Mouse (Mus musculus): Measurements from ENCODE around the gene Dnah14. TPM values are rescaled to one million over a fixed set of nuclear protein-coding genes. Genes with fewer than 3 reads are reported as not detected.
A peak's percentile ranks its signal among the peaks of the same experiment; 100 is the strongest.

Dnah14 gene
- under 1 TPM; 0.76 to 0.82 TPM for total RNA-seq (2021)
- long read RNA-seq, experiment 1: 0 reads
- long read RNA-seq, experiment 2: 0 reads

- no peak for DNase-seq (ENCODE audit: low spot score in 2 of 2)
- TF ChIP-seq CTCF (conservative IDR thresholded peaks at IDR 0.05): no peak
- no peak within 1 kb of the TSS for H3K27ac ChIP-seq
- no peak within 1 kb of the TSS for H3K4me3 ChIP-seq
Measured at GRCm38 (mm10) chr1:181576322-181576721, at the start of gene Dnah14. Gene Dnah14 (plus strand): TSS chr1:181576559.

GRCm38 (mm10) chr1:181529368-181529767 is 47.0 kb upstream of the Dnah14 start:
- no peak overlapping the region for H3K4me3 ChIP-seq
- H3K27ac ChIP-seq: no peak overlapping the region
- TF ChIP-seq CTCF (conservative IDR thresholded peaks at IDR 0.05): no peak
- DNase-seq (ENCODE audit: low spot score in 2 of 2): peak; percentile 26 to 35

- DNase-seq (ENCODE audit: low spot score in 2 of 2): peak in 1 of 2 experiments; percentile 54
- Histone ChIP-seq H3K27ac (peak overlapping the region; percentile 63; the same call in 1 of the 2 replicates), H3K4me3 (no peak overlapping the region)
- no peak for TF ChIP-seq CTCF (conservative IDR thresholded peaks at IDR 0.05)
Measured at GRCm38 (mm10) chr1:181535165-181535873, 41.0 kb upstream of the Dnah14 start.

- no peak for DNase-seq (ENCODE audit: low spot score in 2 of 2)
- TF ChIP-seq CTCF (conservative IDR thresholded peaks at IDR 0.05): no peak
- no peak overlapping the region for H3K4me3 ChIP-seq
Measured at GRCm38 (mm10) chr1:181537627-181538525, 38.5 kb upstream of the Dnah14 start.

GRCm38 (mm10) chr1:181539846-181540769 is 36.3 kb upstream of the Dnah14 start:
- TF ChIP-seq CTCF (conservative IDR thresholded peaks at IDR 0.05): no peak
- no peak overlapping the region for H3K4me3 ChIP-seq
- no peak for DNase-seq (ENCODE audit: low spot score in 2 of 2)

More at GRCm38 (mm10) chr1:181537627-181538525, 38.5 kb upstream of the Dnah14 start:
- no peak overlapping the region for H3K27ac ChIP-seq

GRCm38 (mm10) chr1:181543711-181544383 is 32.5 kb upstream of the Dnah14 start:
- Histone ChIP-seq H3K4me3 (no peak overlapping the region), H3K27ac (no peak overlapping the region)
- DNase-seq (ENCODE audit: low spot score in 2 of 2): no peak
- TF ChIP-seq CTCF (conservative IDR thresholded peaks at IDR 0.05): peak; percentile 79

More at GRCm38 (mm10) chr1:181539846-181540769, 36.3 kb upstream of the Dnah14 start:
- no peak overlapping the region for H3K27ac ChIP-seq

GRCm38 (mm10) chr1:181545044-181545772 is 31.2 kb upstream of the Dnah14 start:
- DNase-seq (ENCODE audit: low spot score in 2 of 2): peak; percentile 74 to 78
- TF ChIP-seq CTCF (conservative IDR thresholded peaks at IDR 0.05): peak; percentile 93
- peak overlapping the region; percentile 45 for H3K4me3 ChIP-seq
- H3K27ac ChIP-seq: peak overlapping the region; percentile 59; the same call in 1 of the 2 replicates

- DNase-seq (ENCODE audit: low spot score in 2 of 2): peak in 1 of 2 experiments; percentile 27
- H3K27ac ChIP-seq: peak overlapping the region; percentile 84
- no peak overlapping the region for H3K4me3 ChIP-seq
- no peak for TF ChIP-seq CTCF (conservative IDR thresholded peaks at IDR 0.05)
Measured at GRCm38 (mm10) chr1:181549987-181550386, 26.4 kb upstream of the Dnah14 start.

- Histone ChIP-seq H3K27ac (no peak overlapping the region), H3K4me3 (no peak overlapping the region)
- no peak for DNase-seq (ENCODE audit: low spot score in 2 of 2)
- no peak for TF ChIP-seq CTCF (conservative IDR thresholded peaks at IDR 0.05)
Measured at GRCm38 (mm10) chr1:181550826-181551225, 25.5 kb upstream of the Dnah14 start.

- H3K27ac ChIP-seq: peak overlapping the region; percentile 55
- no peak for TF ChIP-seq CTCF (conservative IDR thresholded peaks at IDR 0.05)
- DNase-seq (ENCODE audit: low spot score in 2 of 2): peak in 1 of 2 experiments; percentile 25
- no peak overlapping the region for H3K4me3 ChIP-seq
Measured at GRCm38 (mm10) chr1:181552533-181553410, 23.6 kb upstream of the Dnah14 start.

Measured in layer of hippocampus, adult 2 months (tissue).